Mouse (Mus musculus): ENCODE data around the gene Nbr1. TPM values are rescaled to one million over a fixed set of nuclear protein-coding genes. Genes with fewer than 3 reads are reported as not detected.

Gene Nbr1
- 100 to 1,000 TPM; 101 to 115 TPM for total RNA-seq (2023)

DNA sequence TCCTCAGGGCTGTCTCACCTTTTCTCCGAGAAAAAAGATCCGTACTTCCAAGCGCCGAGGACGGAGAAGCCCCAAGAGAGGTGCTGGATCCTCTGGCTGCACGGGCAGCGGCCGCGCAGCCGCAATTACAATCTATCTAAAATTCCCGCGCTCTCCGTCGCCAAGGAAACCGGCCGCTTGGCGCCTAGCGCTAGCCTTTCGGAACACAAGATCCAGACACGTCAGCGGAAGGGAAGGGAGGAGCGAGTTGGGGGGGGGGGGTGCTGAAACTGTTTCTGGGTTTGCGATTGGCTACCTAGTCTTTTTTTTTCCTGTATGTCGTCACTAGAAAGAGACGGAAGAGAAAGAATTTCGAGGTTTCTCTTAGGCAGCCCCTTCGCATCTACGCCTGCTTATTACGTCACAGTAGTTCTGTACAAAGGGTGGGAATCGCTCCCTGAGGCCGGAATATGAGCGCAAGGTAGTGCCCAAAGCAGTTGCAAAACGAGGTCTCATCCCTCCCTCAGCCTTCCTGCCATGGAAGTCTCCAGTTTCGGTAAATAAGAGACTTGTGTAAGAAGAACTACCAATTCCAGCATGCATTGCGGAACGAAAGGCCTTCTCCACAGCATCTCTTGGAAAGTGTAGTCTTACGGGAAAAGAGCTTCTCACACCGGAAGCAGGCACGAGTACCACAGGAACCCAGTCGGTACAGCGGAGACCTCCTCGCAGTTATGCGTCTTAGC is at the start of gene Nbr1, which contains the start of gene Brca1:
Gene Nbr1, plus strand, starts transcription at position 399 of the 725 bp plus-strand sequence.
Gene Brca1, minus strand, starts transcription at position 205 of the 725 bp plus-strand sequence.

DNA sequence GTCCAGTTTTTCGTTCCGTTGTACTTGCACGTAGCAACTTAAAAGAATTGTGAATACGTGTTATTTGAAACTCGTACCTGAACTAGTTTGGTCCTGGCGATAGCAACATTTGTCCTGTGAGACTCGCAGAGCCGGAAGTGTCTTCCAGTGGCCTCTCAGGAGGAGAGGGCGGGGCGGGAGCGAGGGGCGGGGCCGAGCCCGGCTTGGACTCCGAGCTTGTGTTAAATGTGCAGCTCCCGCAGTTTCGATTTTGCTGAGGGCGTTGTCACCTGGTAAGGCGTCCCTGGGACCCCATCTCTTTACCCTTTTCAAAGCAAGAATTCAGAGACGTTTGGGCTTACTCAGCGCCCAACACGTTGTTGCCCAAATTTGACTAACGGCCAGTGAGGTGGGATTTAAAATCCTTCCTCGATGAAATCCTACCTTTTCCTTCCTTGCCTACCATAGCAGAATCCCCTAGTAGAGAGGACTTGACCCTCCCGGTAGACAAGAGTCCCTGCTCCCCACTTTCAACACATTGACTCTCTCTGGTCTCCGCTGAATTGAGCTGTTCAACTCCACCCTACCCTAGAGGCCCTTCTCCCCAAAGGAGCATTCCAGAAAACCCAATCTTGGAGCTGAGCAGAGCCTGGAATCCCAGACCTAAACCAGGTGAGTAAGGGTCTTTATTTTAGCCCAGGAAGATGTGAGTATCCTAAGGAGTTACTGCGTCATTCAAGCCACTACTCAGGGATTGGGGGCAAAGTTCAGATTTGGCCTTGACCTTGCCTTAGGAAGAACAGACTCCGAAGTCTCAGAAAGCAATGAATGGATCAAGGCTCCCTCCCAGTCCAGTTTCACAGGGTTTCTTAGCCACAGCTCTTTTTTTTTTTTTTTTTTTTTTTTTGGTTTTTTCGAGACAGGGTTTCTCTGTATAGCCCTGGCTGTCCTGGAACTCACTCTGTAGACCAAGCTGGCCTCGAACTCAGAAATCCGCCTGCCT is 30.4 kb downstream of the Nbr1 start, which contains the start of gene Tmem106a:
Gene Tmem106a, plus strand, starts transcription at position 189 of the 982 bp plus-strand sequence.

DNA sequence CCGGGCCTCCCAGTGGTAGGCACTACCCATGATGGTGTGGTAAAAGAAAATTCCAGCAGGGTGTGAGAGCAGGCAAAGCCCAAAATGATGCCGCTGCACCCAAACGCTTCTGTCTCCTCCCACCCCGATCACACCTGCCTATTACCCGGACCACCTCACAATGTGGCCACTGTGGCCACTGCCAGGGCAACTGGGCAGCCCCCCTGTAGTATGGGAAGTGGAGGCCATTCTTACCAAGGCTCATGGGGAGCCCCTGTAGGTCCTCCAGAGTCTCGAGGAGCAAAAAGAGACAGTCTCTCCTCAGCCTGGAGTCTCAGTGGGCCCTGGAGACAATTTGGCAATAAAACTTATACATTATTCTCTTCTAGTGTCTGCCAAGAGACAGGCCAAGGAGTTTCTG is 47.2 kb downstream of the Nbr1 start, which contains the start of gene Gm11634:
Gene Gm11634, minus strand, starts transcription at position 101 of the 400 bp plus-strand sequence.

DNA sequence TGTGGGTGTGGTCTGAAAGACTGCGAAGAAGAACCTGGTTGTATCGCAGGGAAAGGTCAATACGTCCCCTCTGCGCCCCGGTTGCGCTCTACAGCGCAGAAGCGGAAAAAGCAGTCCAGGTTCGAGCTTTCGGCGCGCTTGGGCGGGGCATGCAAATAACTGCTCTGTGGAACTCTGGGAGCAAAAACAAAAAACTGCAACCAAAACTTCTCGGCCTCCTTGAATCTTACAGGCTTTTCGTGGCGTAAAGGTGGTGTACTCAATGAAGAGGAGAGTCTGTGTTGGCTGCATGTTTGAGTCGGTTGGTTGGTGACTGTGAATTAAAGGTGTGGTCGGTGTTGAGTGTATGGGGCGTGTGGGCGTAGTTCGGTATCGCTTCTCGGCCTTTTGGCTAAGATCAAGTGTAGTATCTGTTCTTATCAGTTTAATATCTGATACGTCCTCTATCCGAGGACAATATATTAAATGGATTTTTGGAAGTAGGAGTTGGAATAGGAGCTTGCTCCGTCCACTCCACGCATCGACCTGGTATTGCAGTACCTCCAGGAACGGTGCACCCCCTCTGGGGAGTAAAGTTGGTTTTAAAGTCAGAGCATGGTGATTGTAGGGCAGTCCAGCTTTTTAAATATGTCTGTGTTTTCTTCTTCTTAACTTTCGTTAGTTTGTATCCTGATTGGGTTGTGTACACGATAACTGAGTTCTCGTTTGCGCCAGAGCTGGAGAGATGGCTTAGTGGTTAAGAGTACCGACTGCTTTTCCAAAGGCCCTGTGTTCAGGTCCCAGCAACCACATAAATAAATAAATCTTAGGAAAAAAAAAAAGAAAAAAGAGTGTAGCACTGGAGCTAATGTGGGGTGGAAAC is 75.3 kb downstream of the Nbr1 start, which contains the start of gene Rdm1:
Gene Rdm1, plus strand, starts transcription at position 201 of the 862 bp plus-strand sequence.

Other genes starting within 250 kb of the Nbr1 start
- 100 to 1,000 TPM; 158 to 172 TPM for gene Becn1, start 249.9 kb upstream of the Nbr1 start, total RNA-seq (2023)
- gene Psme3, start 235.9 kb upstream of the Nbr1 start, total RNA-seq (2023) = 10 to 100 TPM; 74.0 to 80.6 TPM
- 1 to 10 TPM; 3.5 to 4.1 TPM for gene Aoc2, start 227.1 kb upstream of the Nbr1 start, total RNA-seq (2023)
- not detected for gene Aoc3, start 221.5 kb upstream of the Nbr1 start, total RNA-seq (2023)
- gene G6pc, start 184.6 kb upstream of the Nbr1 start, total RNA-seq (2023) = not detected
- gene Aarsd1, start 134.5 kb upstream of the Nbr1 start, total RNA-seq (2023) = 10 to 100 TPM in 1 of 2 experiments, 1 to 10 TPM in 1; 9.5 to 13.1 TPM
- gene Gm27029, start 127.4 kb upstream of the Nbr1 start, total RNA-seq (2023) = under 1 TPM in 1 of 2 experiments, not detected in 1; 0.66 TPM
- gene Rundc1, start 127.1 kb upstream of the Nbr1 start, total RNA-seq (2023) = 10 to 100 TPM; 12.3 to 12.9 TPM
- under 1 TPM; 0.36 to 0.73 TPM for gene Ptges3l, start 126.8 kb upstream of the Nbr1 start, total RNA-seq (2023)
- 100 to 1,000 TPM in 1 of 2 experiments, 10 to 100 TPM in 1; 49.3 to 126 TPM for gene Rpl27, start 109.9 kb upstream of the Nbr1 start, total RNA-seq (2023)
- 10 to 100 TPM; 53.4 to 61.1 TPM for gene Ifi35, start 103.7 kb upstream of the Nbr1 start, total RNA-seq (2023)
- 1 to 10 TPM in 1 of 2 experiments, under 1 TPM in 1; 0.94 to 1.6 TPM for gene Rnd2, start 87.2 kb upstream of the Nbr1 start, total RNA-seq (2023)
- 10 to 100 TPM; 31.7 to 40.3 TPM for gene Vat1, start 85.9 kb upstream of the Nbr1 start, total RNA-seq (2023)
- 1 to 10 TPM in 1 of 2 experiments, under 1 TPM in 1; 0.76 to 1.1 TPM for gene Brca1, start 194 bp upstream of the Nbr1 start, total RNA-seq (2023)
- gene Tmem106a, start 30.1 kb downstream of the Nbr1 start, total RNA-seq (2023) = 10 to 100 TPM; 43.4 to 78.1 TPM
- gene Gm11634, start 47.1 kb downstream of the Nbr1 start, total RNA-seq (2023) = not detected
- 10 to 100 TPM; 19.6 to 19.7 TPM for gene Rdm1, start 75.0 kb downstream of the Nbr1 start, total RNA-seq (2023)
- 1 to 10 TPM; 2.3 to 4.5 TPM for gene Arl4d, start 113.4 kb downstream of the Nbr1 start, total RNA-seq (2023)
- gene Dhx8, start 180.8 kb downstream of the Nbr1 start, total RNA-seq (2023) = 10 to 100 TPM; 52.7 to 53.3 TPM
- gene Etv4, start 233.2 kb downstream of the Nbr1 start, total RNA-seq (2023) = not detected

Data from monocyte, adult 59 days (primary cell).